Mouse (Mus musculus) stomach, postnatal 0 days (tissue): ENCODE results near the gene Dmbt1. TPM values are rescaled to one million over a fixed set of nuclear protein-coding genes. Genes with fewer than 3 reads are reported as not detected.
"Not testable (repeated sequence)": the region's sequence is repeated elsewhere in the genome, so short reads cannot be mapped to it uniquely, and the experiment has no call there.

Experiments
- ATAC-seq: fragments of 200-750 bp; cut with Nextera tagmentation; 2 replicates; pipeline ENCODE4 v1.8.0; 2017; ENCODE audit not compliant: low FRiP score, low TSS enrichment
- DNase-seq: peaks from one replicate; pipeline ENCODE4 v3.0.0-alpha.2; 2016; ENCODE audit warnings: low spot score
- H3K27ac ChIP-seq: fragments of 300-500 bp; sonication (generic); replicated peaks from 2 replicates; pipeline ENCODE4 v1.5.1; 2014; ENCODE audit warnings: mild to moderate bottlenecking, control low read depth
- H3K27me3 ChIP-seq: fragments of 300-500 bp; sonication (generic); 2 replicates; pipeline ENCODE4 v1.6.1; 2014; ENCODE audit warnings: low read length; ENCODE audit not compliant: control insufficient read depth, insufficient read depth
- H3K36me3 ChIP-seq: fragments of 300-500 bp; sonication (generic); 2 replicates; pipeline ENCODE4 v1.6.1; 2014; ENCODE audit warnings: low read length, mixed read lengths; ENCODE audit not compliant: control insufficient read depth, insufficient read depth
- H3K4me1 ChIP-seq: fragments of 300-500 bp; sonication (generic); replicated peaks from 2 replicates; pipeline ENCODE4 v1.6.1; 2014; ENCODE audit warnings: antibody characterized with exemption; ENCODE audit not compliant: control insufficient read depth, insufficient read depth
- H3K4me2 ChIP-seq: fragments of 300-500 bp; sonication (generic); replicated peaks from 2 replicates; pipeline ENCODE4 v1.6.1; 2014; ENCODE audit warnings: low read depth, mild to moderate bottlenecking, control low read depth, moderate library complexity
- H3K4me3 ChIP-seq: fragments of 300-500 bp; sonication (generic); 2 replicates; pipeline ENCODE4 v1.5.1; 2014; ENCODE audit warnings: low read depth, low read length, control low read depth
- H3K9ac ChIP-seq: fragments of 300-500 bp; sonication (generic); 2 replicates; pipeline ENCODE4 v1.6.1; 2014; ENCODE audit warnings: mild to moderate bottlenecking, low read length, control low read depth, mixed read lengths
- H3K9me3 ChIP-seq: fragments of 300-500 bp; sonication (generic); 2 replicates; pipeline ENCODE4 v1.6.1; 2016; ENCODE audit warnings: low read length; ENCODE audit not compliant: control insufficient read depth
- CTCF ChIP-seq: IDR thresholded peaks from 2 replicates; pipeline ENCODE4 v1.5.1; 2016; ENCODE audit warnings: antibody characterized with exemption, low read depth, mild to moderate bottlenecking, moderate library complexity
- EP300 ChIP-seq: optimal IDR thresholded peaks from 2 replicates; pipeline ENCODE3; 2016; ENCODE audit warnings: antibody characterized with exemption
- WGBS: fragments of 180-500 bp; shearing (Covaris S2); extraction: QIAGEN DNeasy Blood & Tissue Kit; methylation state at CpG from one replicate; pipeline ENCODE4 v1.1.7; 2014; 5-methylcytosine and 5-hydroxymethylcytosine counted together
- polyA plus RNA-seq: library from polyadenylated mRNA; unstranded; fragments of >200 nt; fragmentation: Nextera tagmentation; extraction: Ambion mirVana; gene quantifications from 2 replicates; pipeline ENCODE4 v1.2.1, GENCODE M21; 2015

Gene Dmbt1
- polyA plus RNA-seq, 1 experiment from 2014 or later, result 174 TPM

DNA sequence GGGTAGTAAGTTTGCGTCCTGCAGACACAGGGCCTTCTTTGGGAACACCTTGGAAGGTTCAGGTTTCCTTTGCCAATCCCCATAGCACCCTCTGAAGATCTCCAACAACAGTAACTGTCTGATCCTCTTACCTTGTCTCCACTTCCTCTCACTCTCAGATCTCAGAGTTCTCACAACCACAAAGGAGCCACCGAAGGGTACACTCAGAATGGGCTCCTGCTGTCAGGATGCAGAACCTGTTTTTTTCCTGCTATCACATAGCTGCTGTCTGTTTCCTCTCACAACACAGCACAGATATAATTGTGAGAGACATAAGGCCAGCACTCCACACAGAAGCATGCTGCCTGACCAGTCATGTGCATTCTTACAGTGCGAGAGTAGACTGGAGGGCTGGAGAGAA, 4.5 kb downstream of the Dmbt1 start:
- no peak overlapping the region for H3K4me3 ChIP-seq
- WGBS, result 75% methylated on average over 3 of the region's 3 CpGs
- no peak for ATAC-seq
- H3K9me3 ChIP-seq, result no peaks in the 10 kb centered on the region
- no peak overlapping the region; the same call in 1 of the 2 replicates for H3K27ac ChIP-seq
- TF ChIP-seq EP300, result no peak
- TF ChIP-seq CTCF, result no peak
- no peaks in the 10 kb centered on the region for H3K4me1 ChIP-seq
- no peaks in the 10 kb centered on the region for H3K36me3 ChIP-seq
- H3K4me2 ChIP-seq, result no peak overlapping the region
- no peak for DNase-seq
- no peak overlapping the region for H3K9ac ChIP-seq
- no peaks in the 10 kb centered on the region for H3K27me3 ChIP-seq

DNA sequence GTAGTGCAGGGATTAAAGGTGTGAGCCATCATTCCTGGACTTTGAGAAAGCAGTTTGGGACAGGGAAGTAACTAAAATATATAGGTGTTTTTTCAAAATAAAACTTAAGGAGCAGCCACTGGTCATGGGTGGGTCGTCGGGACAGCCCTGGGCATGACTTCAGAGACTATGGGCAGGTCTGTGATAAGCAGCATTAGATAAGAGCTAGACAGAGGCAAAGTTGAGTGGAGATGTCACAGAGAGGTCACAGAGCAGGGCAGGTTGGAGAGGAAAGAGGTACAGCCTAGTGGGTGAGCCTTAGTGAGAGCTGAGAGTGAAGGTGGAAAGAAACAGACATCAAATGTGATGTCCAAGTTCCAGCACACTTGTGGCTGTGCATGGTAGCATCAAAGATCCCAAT, 5.2 kb downstream of the Dmbt1 start:
- H3K27ac ChIP-seq, result no peak overlapping the region
- no peak for TF ChIP-seq EP300
- TF ChIP-seq CTCF, result no peak
- no peak overlapping the region for H3K4me2 ChIP-seq
- 63% methylated on average over 2 of the region's 2 CpGs for WGBS
- no peak overlapping the region for H3K4me3 ChIP-seq
- ATAC-seq (peak; percentile 65; the same call in 1 of the 2 replicates), DNase-seq (no peak)
- no peaks in the 10 kb centered on the region for H3K27me3 ChIP-seq
- H3K4me1 ChIP-seq, result no peaks in the 10 kb centered on the region
- no peak overlapping the region for H3K9ac ChIP-seq
- H3K9me3 ChIP-seq, result no peaks in the 10 kb centered on the region
- no peaks in the 10 kb centered on the region for H3K36me3 ChIP-seq

DNA sequence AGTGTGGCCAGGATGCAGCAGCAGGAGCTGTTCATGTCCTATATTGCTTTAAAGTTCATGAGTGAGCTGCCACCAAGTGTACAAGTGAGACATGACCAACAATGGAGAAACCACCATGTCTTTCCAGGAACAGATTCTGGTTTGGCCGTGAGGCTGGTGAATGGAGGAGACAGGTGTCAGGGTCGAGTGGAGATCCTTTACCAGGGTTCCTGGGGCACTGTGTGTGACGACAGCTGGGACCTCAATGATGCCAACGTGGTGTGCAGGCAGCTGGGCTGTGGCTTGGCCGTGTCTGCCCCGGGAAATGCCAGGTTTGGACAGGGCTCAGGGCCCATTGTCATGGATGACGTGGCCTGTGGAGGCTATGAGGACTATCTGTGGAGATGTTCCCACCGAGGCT, 8.9 kb downstream of the Dmbt1 start:
- not testable (repeated sequence) for H3K4me3 ChIP-seq, H3K9me3 ChIP-seq, H3K36me3 ChIP-seq, DNase-seq, H3K9ac ChIP-seq, ATAC-seq, H3K27ac ChIP-seq, H3K27me3 ChIP-seq, H3K4me2 ChIP-seq, H3K4me1 ChIP-seq
- WGBS, result 83% methylated on average over 8 of the region's 8 CpGs

DNA sequence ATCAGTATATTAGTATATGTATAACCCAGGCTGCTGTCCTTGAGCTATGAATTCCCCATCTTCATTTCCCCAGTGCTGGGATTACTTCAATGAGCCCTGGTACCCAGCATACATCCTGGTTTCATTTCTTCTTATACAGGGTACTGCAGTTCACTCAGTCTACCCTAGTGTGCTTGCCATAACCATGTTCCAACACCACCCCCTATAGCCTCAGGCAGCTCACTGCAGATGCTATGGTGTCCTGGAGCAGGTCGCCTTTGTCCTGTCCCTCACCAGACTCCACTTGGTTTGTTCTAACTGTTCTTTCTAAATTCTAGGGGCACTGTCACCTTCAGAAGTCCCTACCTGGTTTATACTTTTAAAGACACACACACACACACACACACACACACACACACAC, 10.8 kb downstream of the Dmbt1 start:
- Histone ChIP-seq H3K4me3 (no peak overlapping the region), H3K27ac (no peak overlapping the region), H3K4me2 (no peak overlapping the region), H3K36me3 (no peaks in the 10 kb centered on the region), H3K27me3 (no peaks in the 10 kb centered on the region), H3K9ac (no peak overlapping the region), H3K4me1 (no peaks in the 10 kb centered on the region), H3K9me3 (no peaks in the 10 kb centered on the region)
- TF ChIP-seq CTCF, result peak; percentile 66
- TF ChIP-seq EP300, result no peak
- DNase-seq (no peak), ATAC-seq (0 out of 2 replicates have a peak, but pooled peaks have one; percentile 39)
- 52% methylated on average over 1 of the region's 1 CpGs for WGBS

DNA sequence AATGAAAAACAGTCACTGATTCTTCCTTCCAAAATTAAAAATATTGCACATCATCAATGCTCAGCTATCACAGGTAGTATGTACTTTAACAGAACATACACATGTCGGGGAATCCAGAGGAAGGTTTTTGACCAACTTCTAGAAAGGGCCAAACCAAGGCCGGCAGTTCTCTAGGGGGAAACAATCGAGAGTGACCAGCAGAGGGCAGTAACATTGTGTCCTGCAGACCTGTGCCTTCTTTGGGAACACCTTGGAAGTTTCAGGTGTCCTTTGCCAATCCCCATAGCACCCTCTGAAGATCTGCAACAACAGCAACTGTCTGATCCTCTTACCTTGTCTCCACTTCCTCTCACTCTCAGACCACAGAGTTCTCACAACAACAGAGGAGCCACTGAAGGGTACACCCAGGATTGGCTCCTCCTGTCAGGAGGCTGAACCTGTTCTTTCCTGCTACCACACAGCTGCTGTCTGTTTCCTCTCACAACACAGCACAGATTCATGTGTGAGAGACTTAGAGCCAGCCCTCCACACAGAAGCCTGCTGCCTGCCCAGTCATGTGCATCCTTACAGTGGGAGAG, 13.5 kb downstream of the Dmbt1 start:
- not testable (repeated sequence) for H3K9ac ChIP-seq, H3K4me3 ChIP-seq, H3K4me1 ChIP-seq, H3K27me3 ChIP-seq, H3K27ac ChIP-seq, H3K9me3 ChIP-seq, H3K36me3 ChIP-seq, H3K4me2 ChIP-seq
- ATAC-seq, result peak; percentile 22; the same call in 1 of the 2 replicates
- 33% methylated on average over 3 of the region's 3 CpGs for WGBS
- DNase-seq, result peak; percentile 50
- TF ChIP-seq CTCF, result peak; percentile 68

DNA sequence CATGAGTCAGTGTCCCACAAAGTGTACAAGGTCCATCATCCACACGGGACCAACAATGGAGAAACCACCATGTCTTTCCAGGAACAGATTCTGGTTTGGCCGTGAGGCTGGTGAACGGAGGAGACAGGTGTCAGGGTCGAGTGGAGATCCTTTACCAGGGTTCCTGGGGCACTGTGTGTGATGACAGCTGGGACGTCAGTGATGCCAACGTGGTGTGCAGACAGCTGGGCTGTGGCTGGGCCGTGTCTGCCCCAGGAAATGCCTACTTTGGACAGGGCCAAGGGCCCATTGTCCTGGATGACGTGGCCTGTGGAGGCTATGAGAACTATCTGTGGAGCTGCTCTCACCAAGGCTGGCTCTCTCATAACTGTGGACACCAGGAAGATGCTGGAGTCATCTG, 18.0 kb downstream of the Dmbt1 start:
- not testable (repeated sequence) for H3K9me3 ChIP-seq, H3K9ac ChIP-seq, H3K4me1 ChIP-seq, DNase-seq, H3K27ac ChIP-seq, H3K36me3 ChIP-seq, ATAC-seq, H3K4me2 ChIP-seq, H3K4me3 ChIP-seq, H3K27me3 ChIP-seq
- 77% methylated on average over 8 of the region's 8 CpGs for WGBS
